Mouse (Mus musculus) lung, postnatal 10 days (tissue): Measurements from ENCODE around the gene F8a.
"Not testable (repeated sequence)": the region's sequence is repeated elsewhere in the genome, so short reads cannot be mapped to it uniquely, and the experiment has no call there.

Experiments
- DNase-seq: peaks from one replicate; pipeline ENCODE4 v3.0.0; 2021

Gene F8a

DNA sequence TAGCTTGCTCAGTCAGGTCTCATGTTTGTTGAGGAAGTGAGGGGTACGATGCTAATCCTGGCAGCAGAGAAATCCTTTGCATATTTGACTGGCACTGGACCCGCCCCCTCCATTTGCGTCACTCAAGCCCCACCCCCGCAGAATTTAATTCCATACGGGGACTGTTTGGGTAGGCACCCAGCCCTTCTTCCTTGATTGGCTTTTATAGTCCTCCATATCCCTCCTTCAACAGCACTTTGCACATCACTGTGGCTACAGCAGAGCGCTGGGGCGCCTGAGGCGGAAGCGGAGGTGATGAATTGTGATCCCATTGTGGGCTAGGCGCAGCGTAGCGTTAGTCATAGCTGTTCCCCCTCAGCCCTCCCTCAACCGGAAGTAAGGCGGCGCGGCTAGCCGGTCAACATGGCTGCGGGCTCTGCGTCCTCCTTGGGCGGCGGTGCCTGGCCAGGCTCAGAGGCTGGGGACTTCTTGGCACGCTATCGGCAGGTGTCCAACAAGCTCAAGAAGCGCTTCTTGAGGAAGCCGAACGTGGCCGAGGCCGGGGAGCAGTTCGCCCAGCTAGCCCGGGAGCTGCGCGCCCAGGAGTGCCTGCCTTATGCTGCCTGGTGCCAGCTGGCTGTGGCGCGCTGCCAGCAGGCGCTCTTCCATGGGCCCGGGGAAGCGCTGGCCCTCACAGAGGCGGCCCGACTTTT, at the start of gene F8a:
F8a (plus strand) TSS at position 378 of the 692 bp plus-strand sequence.
- peak; percentile 86 for DNase-seq

DNA sequence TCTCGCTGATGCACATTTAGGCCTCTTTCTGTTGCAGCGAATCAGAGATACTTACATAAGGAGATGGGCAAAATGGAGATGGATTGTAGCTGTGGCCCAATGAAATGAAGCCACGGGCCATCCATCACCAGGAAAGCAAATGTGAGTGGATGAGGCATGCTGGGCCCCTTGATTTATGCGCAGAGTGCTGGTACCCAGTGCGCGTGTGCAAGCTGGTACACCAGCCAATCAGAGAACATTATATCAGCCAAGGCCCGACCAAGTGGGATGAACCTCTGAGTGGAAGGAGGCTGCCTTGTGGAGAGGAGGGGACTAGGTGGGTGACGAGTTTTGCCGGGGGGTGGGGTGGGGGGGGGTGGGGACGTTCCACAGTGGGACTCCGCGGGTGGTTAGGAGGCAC, 36.2 kb upstream of the F8a start, which contains the start of gene Xlr3b:
Xlr3b (plus strand) TSS at position 274 of the 400 bp plus-strand sequence.
- peak; percentile 65 for DNase-seq

DNA sequence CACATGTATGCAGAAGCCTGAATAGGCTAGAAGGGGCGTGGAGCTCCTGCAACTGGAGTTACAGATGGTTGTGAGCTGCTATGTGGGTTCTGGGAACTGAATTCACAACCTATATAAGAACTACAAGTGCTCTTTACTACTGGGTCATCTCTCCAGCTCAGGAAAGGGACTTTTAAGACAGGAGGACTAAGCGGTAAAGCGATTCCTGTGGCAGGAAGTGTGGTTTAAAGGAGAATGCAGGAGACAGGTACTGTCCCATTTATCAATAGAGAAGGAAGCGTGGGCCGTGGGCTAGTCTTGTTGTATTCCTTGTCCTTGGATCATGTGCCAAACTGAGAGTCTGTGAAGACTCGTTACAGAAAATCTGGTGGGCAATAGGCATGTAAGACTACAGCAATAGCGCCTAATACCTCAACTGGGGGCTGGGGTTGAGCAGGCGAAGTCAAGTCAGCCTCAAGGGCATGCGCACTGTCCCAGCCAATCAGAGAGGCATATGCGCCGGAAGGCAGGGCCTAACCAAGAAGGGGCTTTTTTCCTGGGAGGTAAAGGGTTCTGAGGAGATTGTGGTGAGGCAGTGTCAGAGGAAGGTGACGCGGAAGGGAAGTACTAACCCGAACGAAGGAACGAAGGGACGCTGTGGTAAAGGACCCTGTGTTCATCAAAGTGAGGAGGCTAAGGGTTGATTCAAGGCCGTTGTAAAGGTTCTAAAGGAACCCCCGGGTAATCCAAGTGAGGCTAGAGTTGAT, 14.1 kb upstream of the F8a start, which contains the start of gene Xlr4b:
Xlr4b (plus strand) TSS at position 515 of the 746 bp plus-strand sequence.
- not testable (repeated sequence) for DNase-seq

DNA sequence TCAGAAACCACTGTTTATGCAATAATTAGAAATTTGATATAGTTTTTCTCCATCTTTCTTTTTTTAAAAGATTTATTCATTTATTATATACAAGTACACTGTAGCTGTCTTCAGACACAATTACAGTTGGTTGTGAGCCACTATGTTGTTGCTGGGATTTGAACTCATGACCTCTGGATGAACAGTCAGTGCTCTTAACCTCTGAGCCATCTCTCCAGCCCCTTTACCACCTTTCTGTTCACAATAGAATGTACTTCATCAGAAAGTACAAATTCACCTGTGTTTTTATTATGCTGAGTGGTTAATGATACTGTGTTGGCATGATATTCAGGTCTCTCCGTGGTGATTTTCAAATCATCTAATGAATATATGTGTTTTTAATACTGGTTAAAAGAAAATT, 2.7 kb upstream of the F8a start:
- no peak for DNase-seq

DNA sequence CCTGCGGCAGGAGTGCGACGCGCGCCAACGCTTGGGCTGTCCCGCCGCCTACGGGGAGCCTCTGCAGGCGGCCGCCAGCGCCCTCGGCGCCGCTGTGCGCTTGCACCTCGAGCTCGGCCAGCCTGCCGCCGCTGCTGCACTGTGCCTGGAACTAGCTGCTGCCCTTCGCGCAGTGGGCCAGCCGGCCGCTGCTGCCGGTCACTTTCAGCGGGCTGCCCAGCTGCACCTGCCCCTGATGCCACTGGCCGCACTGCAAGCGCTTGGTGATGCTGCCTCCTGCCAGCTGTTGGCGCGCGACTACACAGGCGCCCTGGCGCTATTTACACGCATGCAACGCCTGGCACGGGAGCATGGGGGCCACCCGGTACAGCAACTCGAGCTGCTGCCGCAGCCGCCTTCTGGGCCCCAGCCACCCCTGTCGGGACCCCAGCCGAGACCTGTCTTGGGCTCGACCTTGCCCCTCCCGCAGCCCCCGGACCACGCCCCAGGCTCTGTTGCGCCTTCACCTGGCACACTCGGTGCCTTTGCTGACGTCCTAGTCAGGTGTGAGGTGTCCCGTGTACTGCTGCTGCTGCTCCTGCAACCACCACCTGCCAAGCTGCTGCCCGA, 619 bp downstream of the F8a start:
- DNase-seq, result peak; percentile 54

GRCm38 (mm10) chrX:73229288-73229687, 1.2 kb downstream of the F8a start:
- no peak for DNase-seq

GRCm38 (mm10) chrX:73242821-73243325, 14.8 kb downstream of the F8a start, which contains the start of gene Xlr4c:
Gene Xlr4c, minus strand, starts transcription at chrX:73243130.
- not testable (repeated sequence) for DNase-seq

GRCm38 (mm10) chrX:73262428-73262827, 34.3 kb downstream of the F8a start:
- not testable (repeated sequence) for DNase-seq

- DNase-seq, result not testable (repeated sequence)
Observed at GRCm38 (mm10) chrX:73265270-73265669, 37.2 kb downstream of the F8a start, which contains the start of gene Xlr3c. Gene Xlr3c, minus strand, starts transcription at chrX:73265390.
